Mouse (Mus musculus): ENCODE measurements around the gene Rai1. TPM values are rescaled to one million over a fixed set of nuclear protein-coding genes. Genes with fewer than 3 reads are reported as not detected.

Gene Rai1
- polyA plus RNA-seq, 1 experiment = 47.8 TPM

DNA sequence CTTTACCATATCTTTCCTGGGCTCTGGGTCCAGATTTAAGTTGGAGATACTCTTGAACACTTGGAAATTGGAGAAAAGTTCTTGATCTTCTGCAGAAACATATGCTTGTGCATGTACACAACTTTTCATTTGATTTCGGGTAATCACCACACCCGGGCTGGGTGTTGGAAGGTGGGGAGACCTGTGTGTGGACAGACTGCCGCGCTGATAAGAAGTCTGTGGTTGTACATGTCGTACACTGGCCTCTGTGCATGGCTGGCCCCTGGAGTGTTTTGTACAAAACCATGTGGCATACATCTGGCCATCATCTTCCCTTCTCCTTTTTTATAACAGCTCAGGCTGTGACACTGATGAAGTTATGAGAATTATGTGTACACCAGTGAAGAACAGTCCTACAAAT is 55.1 kb downstream of the Rai1 start:
- no peak for DNase-seq (ENCODE audit: extremely low spot score in 1 of 2, low spot score in 1 of 2)

DNA sequence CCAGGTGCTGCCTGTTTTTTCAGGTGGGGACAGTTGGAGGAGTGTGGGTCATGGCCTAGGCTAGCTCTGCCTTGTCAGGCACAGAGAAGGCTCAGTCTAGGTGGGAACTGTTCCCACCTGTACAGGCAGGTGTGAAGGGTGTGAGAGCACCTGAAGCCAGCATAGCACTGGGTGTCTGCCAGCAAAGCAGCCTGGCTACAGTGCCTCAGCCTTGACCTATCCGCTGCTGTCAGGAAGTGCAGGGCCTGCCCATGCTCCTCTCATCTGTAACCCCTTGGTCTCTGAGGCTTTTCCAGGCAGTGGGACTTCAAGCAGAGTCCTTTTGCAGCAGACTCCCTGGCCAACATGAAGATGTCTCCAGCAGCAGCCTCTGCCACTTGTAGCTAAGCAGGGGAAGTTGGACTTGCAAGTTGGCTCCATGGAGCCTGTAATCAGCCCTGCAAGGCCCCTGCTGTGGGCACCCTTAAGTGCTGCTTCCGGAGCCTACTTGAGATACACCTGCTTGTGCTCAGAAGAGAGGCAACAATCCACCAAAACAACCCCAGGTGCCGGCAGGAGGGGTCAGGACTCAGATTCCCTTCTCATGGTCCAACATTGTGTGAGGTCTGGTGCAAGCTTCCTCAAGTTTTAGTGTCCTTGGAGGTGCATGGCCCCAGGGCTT is 55.8 kb downstream of the Rai1 start:
- no peak for DNase-seq (ENCODE audit: extremely low spot score in 1 of 2, low spot score in 1 of 2)

DNA sequence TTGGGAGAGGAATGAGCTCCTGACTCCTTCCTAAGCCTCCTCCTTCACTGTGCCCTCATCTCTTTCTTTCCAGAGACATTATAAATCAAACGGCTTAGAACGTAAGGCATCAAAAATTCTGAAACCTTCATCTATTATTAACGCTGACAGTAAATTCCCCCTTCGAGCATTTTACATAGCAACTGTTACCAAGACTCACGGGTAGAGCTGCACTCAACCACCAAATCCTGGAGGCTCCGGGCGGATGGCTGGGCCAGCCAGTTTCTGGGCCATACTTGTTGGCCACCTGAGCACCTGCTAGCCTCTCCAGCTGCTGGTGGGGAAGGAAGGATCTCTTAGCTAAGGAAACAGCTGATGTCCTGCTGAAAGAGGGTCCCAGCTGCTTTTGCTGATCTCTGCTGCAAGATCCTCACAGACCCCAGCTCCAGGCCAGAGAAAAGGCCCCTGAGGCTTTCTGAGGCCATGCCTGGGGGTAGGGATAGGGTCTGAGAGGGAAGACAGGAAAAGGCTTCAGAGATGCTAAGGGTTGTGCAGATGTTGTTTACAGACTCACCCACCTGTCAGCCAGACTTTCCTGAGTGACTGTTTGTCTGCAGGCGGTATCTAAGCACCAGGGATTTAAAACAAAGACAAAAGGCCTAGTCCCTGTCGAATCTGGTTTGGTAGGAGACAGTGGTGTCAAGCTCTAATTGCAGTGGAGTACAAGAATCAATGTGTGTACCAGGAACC is 56.5 kb downstream of the Rai1 start:
- no peak for DNase-seq (ENCODE audit: extremely low spot score in 1 of 2, low spot score in 1 of 2)

DNA sequence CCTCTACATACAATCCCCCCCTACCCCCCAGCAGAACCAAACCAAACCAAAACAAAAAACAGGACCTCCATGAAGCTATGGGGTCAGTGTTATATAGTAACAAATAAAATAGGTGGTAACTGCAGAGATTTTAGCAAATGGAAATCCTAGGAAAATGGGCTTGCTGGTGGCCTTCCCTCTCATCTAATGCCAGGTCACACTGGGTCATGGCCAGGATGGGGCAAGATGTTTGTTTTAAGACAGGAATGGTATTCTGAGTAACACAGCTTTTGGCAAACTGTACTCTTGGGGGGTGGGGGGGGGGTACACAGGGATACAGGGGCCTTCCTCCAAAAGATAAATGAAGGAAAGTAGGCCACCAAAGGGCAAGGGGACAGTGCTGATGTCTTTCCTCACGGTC is 57.7 kb downstream of the Rai1 start:
- DNase-seq (ENCODE audit: extremely low spot score in 1 of 2, low spot score in 1 of 2) = no peak

DNA sequence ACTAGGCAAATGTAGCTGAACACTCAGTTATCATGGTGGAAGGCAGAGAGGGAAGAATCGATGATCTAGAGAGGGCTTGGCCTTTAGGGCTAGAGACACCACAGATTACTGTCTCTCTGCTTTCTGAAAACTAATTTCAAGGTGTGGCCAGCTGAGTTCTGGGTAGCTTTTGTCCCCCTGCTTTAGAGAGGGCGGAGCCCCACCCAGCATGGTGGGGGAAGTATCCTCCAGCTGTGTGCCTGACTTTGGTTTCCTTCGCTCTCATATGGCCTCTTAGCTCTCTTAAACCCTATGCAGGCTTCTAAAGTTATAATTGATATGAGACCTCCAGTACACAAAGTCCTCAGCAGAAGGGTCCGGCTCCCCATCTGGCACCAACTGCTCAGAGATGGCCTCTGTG is 58.5 kb downstream of the Rai1 start:
- no peak for DNase-seq (ENCODE audit: extremely low spot score in 1 of 2, low spot score in 1 of 2)

DNA sequence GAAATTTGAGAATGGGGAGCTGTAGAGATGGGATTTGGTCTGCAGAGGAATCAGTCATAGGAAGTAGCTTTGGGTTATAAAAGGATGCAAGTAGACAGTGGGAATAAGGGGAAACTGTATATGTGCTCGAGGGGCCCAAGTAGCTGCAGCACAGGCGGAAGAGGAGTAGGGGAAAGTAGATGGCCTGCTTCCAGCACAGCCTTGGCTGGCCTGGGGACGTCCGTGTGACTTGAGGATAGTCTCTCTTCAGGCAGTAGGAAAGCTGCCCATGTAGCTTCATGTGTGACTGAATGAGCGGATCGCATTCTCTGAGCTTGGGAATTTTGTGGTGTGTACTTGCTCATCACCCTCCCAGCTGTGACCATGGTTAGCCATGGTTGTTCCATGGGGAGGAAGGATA is 59.6 kb downstream of the Rai1 start:
- DNase-seq (ENCODE audit: extremely low spot score in 1 of 2, low spot score in 1 of 2) = no peak

DNA sequence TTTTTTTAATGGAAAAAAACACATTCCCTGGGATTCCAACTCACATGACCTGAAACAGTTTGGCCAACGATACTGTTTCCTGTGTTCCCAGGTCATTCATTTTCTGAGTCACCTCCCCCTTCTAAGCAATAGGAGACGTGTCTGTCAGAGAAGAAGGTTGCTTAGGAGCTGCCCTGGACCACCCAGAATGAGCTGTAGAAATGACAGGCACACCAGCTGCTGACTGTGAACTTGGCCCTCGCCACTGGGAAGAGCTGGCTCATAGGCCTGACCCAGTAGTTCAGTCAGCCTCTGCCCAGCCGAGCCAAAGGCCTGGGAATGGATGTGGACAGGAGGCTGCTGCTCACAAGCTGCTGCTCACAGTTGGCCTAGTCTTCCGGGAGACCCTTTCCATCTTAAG is 60.3 kb downstream of the Rai1 start:
- DNase-seq (ENCODE audit: extremely low spot score in 1 of 2, low spot score in 1 of 2) = no peak

DNA sequence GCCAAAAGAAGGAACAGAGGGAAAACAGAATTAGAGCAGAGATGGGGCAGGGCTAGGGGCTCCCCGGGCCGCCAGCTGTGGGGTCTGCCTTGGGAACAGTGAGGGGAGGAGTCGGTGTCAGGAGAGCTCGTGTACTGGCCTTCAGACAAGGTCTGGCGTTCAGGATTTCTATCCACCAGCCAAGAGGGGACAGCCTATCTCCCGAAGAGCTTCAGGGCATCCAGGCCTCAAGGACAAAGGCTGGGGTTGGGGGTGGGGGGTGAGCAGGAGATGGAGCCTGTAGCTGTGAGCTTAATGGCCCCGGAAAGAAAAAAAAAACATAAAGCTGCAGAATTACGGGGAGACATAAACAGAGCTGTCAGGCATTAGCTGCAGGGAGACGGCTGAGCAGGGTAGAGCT is 64.0 kb downstream of the Rai1 start:
- no peak for DNase-seq (ENCODE audit: extremely low spot score in 1 of 2, low spot score in 1 of 2)

DNA sequence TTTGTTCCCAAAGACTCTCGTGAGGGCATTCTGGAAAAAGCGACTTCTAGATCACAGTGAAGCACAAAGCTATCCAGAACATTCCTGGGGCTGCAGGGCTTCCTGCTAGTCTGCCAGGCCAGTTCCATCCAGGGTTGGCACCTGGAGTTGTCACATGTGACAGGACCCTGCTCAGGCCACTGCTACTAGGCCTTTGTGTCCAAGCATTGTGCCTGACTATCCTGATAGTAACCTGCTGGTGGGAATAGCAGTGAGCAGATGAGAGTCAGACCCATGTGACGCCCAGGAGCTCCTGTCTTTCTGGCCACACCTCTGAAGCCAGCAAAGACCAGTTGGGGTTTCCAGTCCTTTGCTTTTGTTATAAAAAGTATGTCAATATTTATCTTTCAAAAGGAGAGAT is 67.3 kb downstream of the Rai1 start:
- no peak for DNase-seq (ENCODE audit: extremely low spot score in 1 of 2, low spot score in 1 of 2)

DNA sequence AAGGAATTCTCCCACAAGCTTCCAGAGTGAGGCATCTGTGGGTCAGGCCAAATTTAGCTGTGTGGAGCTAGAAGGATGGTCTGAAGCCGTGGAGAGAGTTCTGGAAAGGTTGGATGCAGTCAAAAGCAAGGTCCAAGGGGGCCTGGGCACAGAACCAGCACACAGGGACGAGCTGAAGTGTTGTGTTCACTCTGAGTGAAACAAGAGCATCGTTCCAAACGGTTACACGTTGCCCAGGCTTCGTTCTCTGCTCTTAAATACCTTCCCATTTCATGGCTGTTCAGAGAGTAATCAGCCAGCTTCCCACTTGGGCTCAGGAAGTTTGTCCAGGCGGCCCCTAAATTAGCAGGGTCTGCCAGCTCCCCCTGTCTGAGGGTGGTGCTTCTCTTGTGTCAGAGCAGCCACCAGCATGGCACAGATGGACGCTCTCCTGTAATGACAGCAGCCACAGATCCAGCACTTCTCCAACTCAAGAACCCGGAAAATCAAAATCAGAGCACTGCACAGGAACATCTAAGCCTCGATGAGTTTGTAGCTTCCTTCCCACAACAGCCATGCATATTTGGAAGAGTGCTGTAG is 68.9 kb downstream of the Rai1 start:
- no peak for DNase-seq (ENCODE audit: extremely low spot score in 1 of 2, low spot score in 1 of 2)

DNA sequence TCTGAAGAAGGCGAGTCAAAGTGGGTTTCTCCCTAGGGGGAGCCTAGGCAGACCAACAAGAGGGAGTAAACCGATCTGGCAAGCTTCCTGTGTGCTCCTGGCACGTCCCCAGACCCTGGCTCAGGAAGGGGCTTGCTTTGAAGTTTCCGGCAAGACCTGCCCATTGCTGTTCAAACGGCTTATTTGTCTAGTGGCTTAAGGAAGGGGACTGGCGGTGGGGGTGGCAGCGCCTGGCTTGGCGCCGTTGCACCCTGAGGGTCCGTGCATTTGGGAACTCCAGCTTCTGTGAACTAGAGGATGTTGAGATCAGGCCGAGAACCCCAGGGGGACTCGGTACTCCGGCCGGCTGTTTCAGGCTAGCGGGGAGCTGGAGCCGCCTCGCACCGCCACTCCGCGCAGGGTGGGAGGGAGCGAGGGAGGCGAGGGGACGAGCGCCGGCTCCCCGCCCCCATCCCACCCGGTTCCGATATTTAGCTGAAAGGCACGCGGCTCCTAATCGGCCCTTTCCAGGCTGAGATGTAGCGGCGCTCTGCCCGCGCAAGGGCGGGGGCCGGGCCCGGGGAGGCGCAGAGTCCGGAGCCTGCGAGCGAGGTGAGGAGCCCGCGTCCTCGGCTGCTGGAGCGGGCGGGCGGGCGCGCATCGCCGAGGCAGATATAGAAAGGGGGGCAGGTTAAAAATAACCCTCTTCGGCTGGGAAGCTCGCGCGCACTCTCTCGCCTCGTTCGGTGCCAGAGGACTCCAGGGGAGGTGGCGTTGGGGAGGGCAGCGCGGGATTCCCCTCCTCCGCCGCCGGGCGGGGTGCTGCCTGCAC is 70.8 kb downstream of the Rai1 start:
- DNase-seq (ENCODE audit: extremely low spot score in 1 of 2, low spot score in 1 of 2) = peak in 1 of 2 experiments; percentile 86

DNA sequence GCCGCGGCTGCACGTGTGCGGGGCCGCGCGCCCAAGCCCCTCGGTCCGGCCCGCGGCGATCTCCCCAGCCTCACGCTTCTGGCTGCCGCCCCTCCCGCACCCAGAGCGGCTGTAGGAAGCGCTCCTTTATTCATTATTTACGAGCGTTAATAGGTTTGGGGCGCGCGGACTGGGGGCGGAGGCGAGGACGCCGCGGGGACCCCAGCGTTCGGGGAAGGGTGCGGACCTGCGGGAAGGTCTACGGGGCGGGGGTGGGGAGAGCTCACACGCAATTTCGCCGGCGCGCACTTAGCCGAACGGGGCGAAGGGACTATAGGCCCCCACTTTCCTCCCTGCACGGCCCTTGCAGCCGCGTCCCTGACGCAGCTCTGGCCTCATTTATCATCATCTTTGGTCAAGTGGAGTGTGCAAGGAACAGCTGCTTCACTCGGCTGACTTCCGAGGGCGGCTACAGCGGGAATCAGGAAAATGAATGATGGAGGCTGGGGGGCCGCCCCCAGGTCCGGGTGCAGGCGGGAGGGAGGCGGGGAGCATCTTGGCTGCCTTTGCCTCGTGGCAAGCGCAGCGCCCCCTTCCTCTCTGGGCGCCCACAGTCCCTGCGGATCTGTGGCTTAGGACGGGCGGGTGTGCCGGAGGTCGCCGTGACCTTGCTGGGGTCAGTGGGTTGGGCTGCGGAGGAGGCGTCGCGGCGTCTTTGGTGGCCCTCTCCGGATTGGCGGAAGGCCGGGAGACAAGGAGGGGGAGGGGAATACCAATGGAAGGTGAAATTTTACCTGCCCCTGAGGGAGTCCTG is 71.6 kb downstream of the Rai1 start:
- peak; percentile 64 to 84 for DNase-seq (ENCODE audit: extremely low spot score in 1 of 2, low spot score in 1 of 2)

DNA sequence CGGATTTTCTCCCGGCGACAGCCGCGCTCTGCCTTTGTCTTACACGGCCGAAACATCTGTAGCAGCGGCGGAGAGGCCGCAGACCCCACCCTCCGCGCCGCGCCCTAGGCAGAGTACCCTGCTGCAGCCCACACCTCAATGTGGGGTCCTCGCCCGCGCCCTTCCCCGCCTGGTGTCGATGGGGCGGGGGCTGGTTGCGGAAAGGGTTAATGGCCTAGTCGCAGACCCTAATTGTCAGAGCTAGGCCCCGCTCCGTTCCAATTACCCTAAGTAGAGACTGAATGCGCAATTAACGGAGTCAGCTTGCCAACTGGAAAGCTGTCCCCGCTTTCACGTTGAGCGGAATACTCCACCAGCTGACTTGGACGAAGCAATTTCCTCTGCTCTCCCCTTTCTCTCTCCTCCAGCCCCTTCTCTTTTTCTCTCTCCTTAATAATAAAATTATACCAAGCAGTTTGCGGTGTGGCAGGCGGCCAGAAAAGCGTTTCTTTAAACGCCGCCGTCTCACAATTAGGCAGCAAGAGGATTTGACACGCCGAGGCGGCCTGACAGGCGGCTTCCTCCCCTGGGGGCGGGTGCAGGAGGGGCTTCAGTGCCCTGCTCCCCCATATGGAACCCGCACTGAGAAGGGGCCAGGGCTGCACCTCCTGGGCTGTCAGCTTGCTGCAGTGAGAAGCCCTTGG is 72.3 kb downstream of the Rai1 start:
- peak in 1 of 2 experiments; percentile 80 for DNase-seq (ENCODE audit: extremely low spot score in 1 of 2, low spot score in 1 of 2)

DNA sequence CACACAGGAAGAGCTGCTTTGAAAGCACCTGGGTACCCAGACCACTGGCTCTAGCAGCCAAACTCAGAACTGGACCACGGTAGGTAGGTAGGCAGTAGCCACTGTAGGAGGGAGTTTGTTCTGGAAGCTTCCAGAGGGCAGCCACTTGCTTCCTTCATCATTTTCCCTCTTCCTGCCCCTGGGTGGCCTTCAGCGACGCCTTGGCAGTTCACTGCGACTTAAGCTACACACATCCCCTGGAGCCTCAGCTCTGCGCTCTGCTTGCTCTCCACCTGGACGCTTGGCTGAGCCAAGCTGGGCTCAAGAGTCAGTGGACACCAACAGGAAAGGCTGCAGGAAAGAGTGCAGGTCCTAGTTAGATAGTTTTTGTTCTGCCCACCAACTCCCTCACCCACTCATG is 73.2 kb downstream of the Rai1 start:
- DNase-seq (ENCODE audit: extremely low spot score in 1 of 2, low spot score in 1 of 2) = no peak

DNA sequence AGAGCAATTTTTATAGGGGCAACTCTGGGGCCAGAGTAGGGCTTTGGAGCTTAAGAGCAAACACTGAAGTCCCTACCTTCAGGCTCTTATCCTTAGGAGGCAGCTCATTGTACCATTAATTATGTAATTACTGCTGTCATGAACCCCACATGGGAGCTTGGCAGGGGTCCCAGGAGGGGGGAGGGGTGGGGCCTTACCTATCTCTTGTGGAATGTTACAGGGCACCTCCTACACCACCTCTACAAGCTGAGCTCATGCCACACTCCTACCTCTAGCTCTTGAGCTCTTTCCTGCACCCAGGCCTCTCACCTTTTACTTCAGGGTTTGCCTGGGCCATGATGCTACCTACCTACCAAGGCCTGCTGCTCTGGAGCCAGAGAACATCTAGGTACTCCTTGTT is 73.7 kb downstream of the Rai1 start:
- DNase-seq (ENCODE audit: extremely low spot score in 1 of 2, low spot score in 1 of 2) = peak in 1 of 2 experiments; percentile 38

DNA sequence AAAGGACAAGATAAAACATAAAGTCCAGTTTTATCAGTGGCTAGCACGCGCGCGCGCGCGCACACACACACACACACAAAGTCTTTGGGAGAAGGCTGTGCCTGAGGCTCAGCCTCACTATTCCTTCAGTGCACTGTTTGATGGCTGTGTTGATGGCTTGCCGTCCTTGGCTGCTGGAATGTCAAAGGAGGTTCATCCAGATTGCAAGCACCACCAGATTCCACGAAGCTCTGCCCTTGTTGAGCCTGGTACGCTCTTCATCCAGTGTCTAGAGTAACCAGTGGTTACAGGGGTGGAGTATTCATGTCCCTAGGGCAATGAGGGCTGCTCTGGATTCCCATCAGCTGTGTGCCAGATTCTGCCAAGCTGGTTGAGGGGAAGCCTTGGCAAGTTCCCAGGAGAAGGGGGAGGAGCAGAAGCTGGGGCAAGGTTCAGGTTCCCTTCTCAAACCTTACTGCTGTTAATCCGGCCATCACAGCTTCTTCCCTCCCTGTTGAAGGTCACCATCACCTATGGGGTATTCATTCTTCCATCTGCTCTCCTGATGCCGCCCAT is 77.4 kb downstream of the Rai1 start:
- peak in 1 of 2 experiments; percentile 48 for DNase-seq (ENCODE audit: extremely low spot score in 1 of 2, low spot score in 1 of 2)

DNA sequence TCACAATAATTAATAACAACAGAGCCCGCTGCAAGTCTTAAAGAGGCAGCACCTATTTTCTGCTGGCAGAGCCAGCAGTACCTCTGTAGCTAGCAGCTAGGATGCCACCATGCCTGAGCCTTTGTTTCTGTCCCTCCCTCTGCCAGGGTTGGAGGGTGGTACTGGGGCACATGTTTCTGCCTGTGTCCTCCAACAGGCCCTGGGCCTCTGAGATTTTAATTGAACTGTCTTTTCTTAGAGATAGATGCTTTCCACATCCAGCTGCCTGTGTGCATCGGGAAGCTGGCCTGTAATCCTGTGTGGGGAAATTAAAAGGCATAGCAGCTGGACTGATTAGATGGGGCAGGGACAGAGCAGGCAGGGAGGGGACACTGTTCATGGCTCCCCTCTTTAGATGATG is 77.9 kb downstream of the Rai1 start:
- no peak for DNase-seq (ENCODE audit: extremely low spot score in 1 of 2, low spot score in 1 of 2)

DNA sequence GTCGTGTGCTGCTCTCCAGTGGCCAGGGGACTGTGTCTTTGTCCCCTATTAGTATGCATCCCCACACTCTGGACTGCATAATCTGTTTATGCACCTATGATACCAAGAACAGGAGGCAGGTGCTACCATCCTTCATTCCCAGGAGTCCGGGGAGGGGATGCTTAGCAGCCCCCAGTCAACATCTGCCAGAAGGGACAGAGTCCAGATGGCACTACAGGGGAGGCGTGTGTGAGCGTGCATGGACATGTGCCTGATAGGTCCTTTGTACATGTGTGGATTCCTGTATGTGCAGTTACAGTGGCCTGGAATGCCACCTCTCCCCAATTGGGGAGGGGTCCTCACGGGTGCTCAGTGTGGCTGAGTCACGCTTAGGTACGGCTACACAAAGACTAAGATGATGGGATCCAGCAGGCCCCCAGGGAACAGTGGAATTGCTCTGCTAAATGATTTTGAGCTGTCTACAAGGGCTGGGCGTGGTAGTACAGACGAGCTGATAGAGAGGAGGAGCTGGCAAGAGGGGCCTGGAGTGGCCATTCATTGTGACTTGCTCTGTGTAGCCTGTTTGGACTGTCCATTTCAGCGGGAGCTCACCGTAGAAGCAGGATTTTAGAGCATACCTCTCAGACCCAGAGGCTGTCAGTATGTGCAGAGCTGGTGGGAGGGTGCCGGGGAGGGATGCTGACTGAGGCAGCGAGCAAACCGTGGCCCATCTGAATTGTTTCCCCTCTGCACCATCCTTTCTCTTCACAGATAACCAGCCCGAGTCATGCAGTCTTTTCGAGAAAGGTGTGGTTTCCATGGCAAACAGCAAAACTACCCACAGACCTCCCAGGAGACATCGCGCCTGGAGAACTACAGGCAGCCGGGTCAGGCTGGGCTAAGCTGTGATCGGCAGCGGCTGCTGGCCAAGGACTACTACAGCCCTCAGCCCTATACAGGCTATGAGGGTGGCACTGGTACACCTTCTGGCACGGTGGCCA is 79.8 kb downstream of the Rai1 start:
- peak in 1 of 2 experiments; percentile 72 for DNase-seq (ENCODE audit: extremely low spot score in 1 of 2, low spot score in 1 of 2)
